Mouse (Mus musculus) E14TG2a.4 (cell line): ENCODE data around the gene Adgrf5.

Experiments used
- H3K27me3 ChIP-seq: 2 replicates; pipeline ENCODE4 v1.6.1; 2014; ENCODE audit warnings: low read length, control low read depth; ENCODE audit not compliant: insufficient read depth
- H3K36me3 ChIP-seq: 2 replicates; pipeline ENCODE4 v1.6.1; 2014; ENCODE audit warnings: low read length, control low read depth; ENCODE audit not compliant: insufficient read depth
- H3K4me1 ChIP-seq: replicated peaks from 2 replicates; pipeline ENCODE4 v1.6.1; 2014; ENCODE audit warnings: low read depth, low read length, control low read depth
- H3K4me3 ChIP-seq: replicated peaks from 2 replicates; pipeline ENCODE4 v1.5.1; 2014; ENCODE audit warnings: mild to moderate bottlenecking, low read length
- H3K9me3 ChIP-seq: 2 replicates; pipeline ENCODE4 v1.6.1; 2014; ENCODE audit warnings: low read length, control low read depth
- CTCF ChIP-seq: conservative IDR thresholded peaks from 2 replicates; pipeline ENCODE4 v1.5.1; 2014; ENCODE audit warnings: low read length
- NANOG ChIP-seq: IDR thresholded peaks from 2 replicates; pipeline ENCODE4 v1.6.1; 2014; ENCODE audit warnings: borderline replicate concordance, low read length, mixed read lengths
- POU5F1 ChIP-seq: IDR thresholded peaks from 2 replicates; pipeline ENCODE4 v1.6.1; 2014; ENCODE audit warnings: low read length, borderline replicate concordance

Gene Adgrf5

DNA sequence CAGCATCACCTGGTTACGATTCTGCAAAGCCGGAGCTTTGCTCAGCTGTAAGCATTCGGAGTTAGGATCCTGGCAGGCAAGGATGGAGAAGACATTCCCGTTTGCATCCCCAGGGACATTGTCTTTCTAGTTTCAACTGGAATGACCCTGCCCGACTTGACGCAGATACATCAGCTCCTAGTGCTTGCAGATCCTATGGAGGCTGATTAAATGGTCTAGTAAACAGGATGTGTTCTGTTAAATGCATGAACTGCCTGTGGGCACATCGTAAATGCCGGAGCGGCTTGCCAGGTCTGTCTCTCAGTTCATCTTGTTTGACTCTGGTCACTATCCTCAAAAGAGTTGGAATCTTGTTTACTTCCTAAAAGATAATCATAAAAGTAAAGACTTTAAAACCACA lies 31.9 kb downstream of the Adgrf5 start:
- peaks cover 34% of the 10 kb centered on the region for H3K4me1 ChIP-seq
- no peaks in the 10 kb centered on the region for H3K9me3 ChIP-seq
- peaks cover 10% of the 10 kb centered on the region; the same call in 1 of the 2 replicates for H3K27me3 ChIP-seq
- H3K36me3 ChIP-seq: no peaks in the 10 kb centered on the region
- no peak overlapping the region for H3K4me3 ChIP-seq
- TF ChIP-seq POU5F1 (no peak), NANOG (no peak), CTCF (no peak)

- peaks cover 10% of the 10 kb centered on the region; the same call in 1 of the 2 replicates for H3K27me3 ChIP-seq
- H3K4me3 ChIP-seq: no peak overlapping the region
- H3K9me3 ChIP-seq: no peaks in the 10 kb centered on the region
- peaks cover 37% of the 10 kb centered on the region for H3K4me1 ChIP-seq
- TF ChIP-seq NANOG (no peak), POU5F1 (no peak), CTCF (no peak)
- no peaks in the 10 kb centered on the region for H3K36me3 ChIP-seq
Observed at GRCm38 (mm10) chr17:43393669-43394068, 33.4 kb downstream of the Adgrf5 start.

DNA sequence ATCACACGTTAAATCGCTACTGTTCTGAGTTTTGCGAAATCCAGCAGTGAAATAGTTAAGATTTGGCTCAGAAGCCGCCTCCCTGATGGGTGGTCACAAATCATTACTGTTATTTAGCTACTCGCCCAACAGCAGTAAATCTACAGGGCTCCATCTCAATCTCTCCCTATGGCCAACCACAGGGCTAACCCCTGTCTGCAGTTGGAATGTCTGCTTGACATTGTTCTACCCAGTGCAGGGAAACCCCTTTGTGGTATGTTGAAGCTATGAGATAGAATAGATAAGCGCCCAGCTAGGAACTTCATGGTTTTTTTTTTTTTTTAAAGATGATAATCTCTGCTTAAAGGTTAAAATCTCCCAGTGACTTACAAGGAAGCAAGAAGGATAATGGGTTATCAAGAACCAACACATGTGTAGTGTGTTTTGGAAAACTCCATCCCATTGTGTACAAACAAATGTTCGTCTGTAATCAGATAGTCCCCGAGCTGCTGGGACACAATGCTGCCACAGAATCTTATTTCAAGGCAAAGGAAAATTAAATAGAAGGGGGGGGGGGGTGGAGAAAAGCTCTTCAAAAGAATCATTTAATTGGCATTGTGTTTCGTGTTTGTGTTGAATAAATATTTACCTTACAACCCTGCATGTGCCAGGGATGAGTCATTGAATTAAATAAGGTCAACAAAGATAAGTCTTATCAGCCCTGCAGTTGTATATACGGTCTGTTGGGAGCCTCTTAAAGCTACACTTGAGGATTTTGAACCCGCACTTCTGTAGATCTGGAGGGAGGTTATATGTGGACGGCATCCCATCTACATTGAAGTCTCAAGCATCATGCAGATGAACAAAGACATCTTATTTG lies 35.4 kb downstream of the Adgrf5 start:
- Histone ChIP-seq H3K4me3 (no peak overlapping the region), H3K36me3 (no peaks in the 10 kb centered on the region), H3K27me3 (0 out of 2 replicates have a peak, but pooled peaks cover 5% of the 10 kb centered on the region), H3K9me3 (no peaks in the 10 kb centered on the region), H3K4me1 (peaks cover 37% of the 10 kb centered on the region)
- TF ChIP-seq NANOG (no peak), POU5F1 (no peak), CTCF (no peak)

- no peaks in the 10 kb centered on the region for H3K36me3 ChIP-seq
- peaks cover 21% of the 10 kb centered on the region for H3K4me1 ChIP-seq
- H3K9me3 ChIP-seq: no peaks in the 10 kb centered on the region
- H3K4me3 ChIP-seq: no peak overlapping the region
- TF ChIP-seq CTCF (no peak), POU5F1 (no peak), NANOG (no peak)
- no peaks in the 10 kb centered on the region for H3K27me3 ChIP-seq
Observed at GRCm38 (mm10) chr17:43398612-43399011, 38.4 kb downstream of the Adgrf5 start.

- TF ChIP-seq NANOG (no peak), POU5F1 (no peak), CTCF (no peak)
- H3K9me3 ChIP-seq: no peaks in the 10 kb centered on the region
- no peak overlapping the region for H3K4me3 ChIP-seq
- H3K4me1 ChIP-seq: peaks cover 26% of the 10 kb centered on the region
- no peaks in the 10 kb centered on the region for H3K36me3 ChIP-seq
- H3K27me3 ChIP-seq: no peaks in the 10 kb centered on the region
Observed at GRCm38 (mm10) chr17:43399151-43399550, 38.9 kb downstream of the Adgrf5 start.

GRCm38 (mm10) chr17:43400483-43400882 lies 40.2 kb downstream of the Adgrf5 start:
- H3K9me3 ChIP-seq: no peaks in the 10 kb centered on the region
- TF ChIP-seq POU5F1 (no peak), NANOG (no peak), CTCF (no peak)
- no peaks in the 10 kb centered on the region for H3K36me3 ChIP-seq
- H3K4me3 ChIP-seq: no peak overlapping the region
- H3K27me3 ChIP-seq: no peaks in the 10 kb centered on the region
- peaks cover 29% of the 10 kb centered on the region for H3K4me1 ChIP-seq

GRCm38 (mm10) chr17:43403851-43404250 lies 43.6 kb downstream of the Adgrf5 start:
- Histone ChIP-seq H3K36me3 (no peaks in the 10 kb centered on the region), H3K9me3 (no peaks in the 10 kb centered on the region), H3K27me3 (no peaks in the 10 kb centered on the region), H3K4me3 (no peak overlapping the region), H3K4me1 (peaks cover 24% of the 10 kb centered on the region)
- no peak for TF ChIP-seq NANOG

- Histone ChIP-seq H3K9me3 (no peaks in the 10 kb centered on the region), H3K27me3 (no peaks in the 10 kb centered on the region), H3K36me3 (no peaks in the 10 kb centered on the region), H3K4me3 (no peak overlapping the region), H3K4me1 (peaks cover 18% of the 10 kb centered on the region)
- TF ChIP-seq POU5F1 (no peak), CTCF (no peak), NANOG (no peak)
Observed at GRCm38 (mm10) chr17:43404408-43404807, 44.2 kb downstream of the Adgrf5 start.

GRCm38 (mm10) chr17:43406321-43406720 lies 46.1 kb downstream of the Adgrf5 start:
- Histone ChIP-seq H3K9me3 (no peaks in the 10 kb centered on the region), H3K4me1 (peaks cover 9% of the 10 kb centered on the region), H3K27me3 (no peaks in the 10 kb centered on the region), H3K4me3 (no peak overlapping the region), H3K36me3 (no peaks in the 10 kb centered on the region)
- TF ChIP-seq POU5F1 (no peak), NANOG (no peak), CTCF (no peak)
